11 mouse cellular contexts compared by ENCODE assay signal in genomic region chr3:138853996-138854836, GRCm38 (mm10).
A peak's percentile ranks its signal among the peaks of the same experiment; 100 is the strongest.
DNase-seq lines count a peak whose midpoint lies in the region; ATAC-seq lines count a peak whose summit lies in the region.
"Had no signal": no experiment of that assay in that cellular context is flagged by ENCODE, and none has a peak within 500 bp of the region (broad histone marks: within the 10 kb centered on the region; RNA-seq: fewer than 3 reads in every experiment).

No protein-coding gene starts in this region.

- WGBS in hindbrain, embryonic 13.5 days = 20% methylated on average over 16 of the region's 16 CpGs
- 14% methylated on average over 16 of the region's 16 CpGs for whole genome bisulfite sequencing in midbrain, embryonic 16.5 days
- WGBS in kidney, embryonic 16.5 days = 81% methylated on average over 16 of the region's 16 CpGs

- H3K9me3 ChIP-seq in hindbrain, embryonic 13.5 days = no peaks in the 10 kb centered on the region
- H3K9me3 ChIP-seq in midbrain, embryonic 16.5 days (replicated peaks; ENCODE audit: control insufficient read depth, low read length, poor library complexity, severe bottlenecking) = no peaks in the 10 kb centered on the region
- no peaks in the 10 kb centered on the region for H3K9me3 ChIP-seq in kidney, embryonic 16.5 days (ENCODE audit: low read length)

- H3K9ac ChIP-seq in hindbrain, embryonic 13.5 days = 0 out of 2 replicates have a peak overlapping the region, but pooled peaks have one; percentile 30
- 0 out of 2 replicates have a peak overlapping the region, but pooled peaks have one; percentile 18 for H3K9ac ChIP-seq in midbrain, embryonic 16.5 days (ENCODE audit: low read depth, low read length)
- H3K9ac ChIP-seq in kidney, embryonic 16.5 days (replicated peaks; ENCODE audit: low read length) = no peak overlapping the region

- peaks cover 99% of the 10 kb centered on the region for H3K4me1 ChIP-seq in hindbrain, embryonic 13.5 days (replicated peaks)
- peaks cover 91% of the 10 kb centered on the region for H3K4me1 ChIP-seq in midbrain, embryonic 16.5 days (ENCODE audit: control insufficient read depth, insufficient read depth, low read length)
- peaks cover 41% of the 10 kb centered on the region for H3K4me1 ChIP-seq in kidney, embryonic 16.5 days (ENCODE audit: insufficient read depth, low read length)

- H3K27ac ChIP-seq in hindbrain, embryonic 13.5 days = peak overlapping the region; percentile 79
- peak overlapping the region; percentile 61 for H3K27ac ChIP-seq in midbrain, embryonic 16.5 days (ENCODE audit: low read length)
- H3K27ac ChIP-seq in kidney, embryonic 16.5 days (ENCODE audit: low read length) = no peak overlapping the region

- peak; percentile 71 for DNase-seq in cerebellum, adult 9-10 months
- DNase-seq in cerebellum, postnatal 36 days = no peak
- peak; percentile 59 for DNase-seq in embryo, embryonic 10.5 days (ENCODE audit: low spot score)
- no peak for DNase-seq in adrenal gland, postnatal 25 days
- no peak for DNase-seq in MN1 (ENCODE audit: low spot score)
- DNase-seq: cerebellum, adult 11 months; gastrocnemius, postnatal 10 days; liver had no signal

- peak; percentile 33 for ATAC-seq in hindbrain, embryonic 13.5 days (ENCODE audit: low FRiP score)
- no peak for ATAC-seq in midbrain, embryonic 16.5 days
- no peak for ATAC-seq in kidney, embryonic 16.5 days (ENCODE audit: low FRiP score, low TSS enrichment)

- H3K4me3 ChIP-seq in hindbrain, embryonic 13.5 days = no peak overlapping the region
- H3K4me3 ChIP-seq in midbrain, embryonic 16.5 days (ENCODE audit: low read depth, low read length) = no peak overlapping the region
- H3K4me3 ChIP-seq in kidney, embryonic 16.5 days (ENCODE audit: low read length) = no peak overlapping the region

- no peaks in the 10 kb centered on the region for H3K36me3 ChIP-seq in hindbrain, embryonic 13.5 days
- no peaks in the 10 kb centered on the region for H3K36me3 ChIP-seq in midbrain, embryonic 16.5 days (ENCODE audit: control insufficient read depth, insufficient read depth, low read length)
- H3K36me3 ChIP-seq in kidney, embryonic 16.5 days (ENCODE audit: insufficient read depth, low read length) = no peaks in the 10 kb centered on the region

- H3K4me2 ChIP-seq in hindbrain, embryonic 13.5 days = peak overlapping the region; percentile 29
- H3K4me2 ChIP-seq in midbrain, embryonic 16.5 days (ENCODE audit: low read length) = peak overlapping the region; percentile 34
- H3K4me2 ChIP-seq in kidney, embryonic 16.5 days (replicated peaks; ENCODE audit: low read depth, low read length) = no peak overlapping the region

- no peaks in the 10 kb centered on the region for H3K27me3 ChIP-seq in hindbrain, embryonic 13.5 days
- H3K27me3 ChIP-seq in midbrain, embryonic 16.5 days (ENCODE audit: control insufficient read depth, insufficient read depth, low read depth, low read length) = no peaks in the 10 kb centered on the region
- H3K27me3 ChIP-seq in kidney, embryonic 16.5 days (ENCODE audit: insufficient read depth, low read length) = no peaks in the 10 kb centered on the region

Comparison
In these comparisons a context has a peak if more than half of its experiments do, and no peak if none do; other contexts are left out.
1. DNase-seq: peak in cerebellum, adult 9-10 months (single experiment) and embryo, embryonic 10.5 days (single experiment); none in cerebellum, postnatal 36 days (0 of 2), adrenal gland, postnatal 25 days (single experiment) and MN1 (single experiment).